Mouse (Mus musculus): Measurements from ENCODE around the gene Wdr1. TPM values are rescaled to one million over a fixed set of nuclear protein-coding genes. Genes with fewer than 3 reads are reported as not detected.

The Wdr1 gene
- polyA plus RNA-seq, 1 experiment from 2014 or later: 76.7 TPM

DNA sequence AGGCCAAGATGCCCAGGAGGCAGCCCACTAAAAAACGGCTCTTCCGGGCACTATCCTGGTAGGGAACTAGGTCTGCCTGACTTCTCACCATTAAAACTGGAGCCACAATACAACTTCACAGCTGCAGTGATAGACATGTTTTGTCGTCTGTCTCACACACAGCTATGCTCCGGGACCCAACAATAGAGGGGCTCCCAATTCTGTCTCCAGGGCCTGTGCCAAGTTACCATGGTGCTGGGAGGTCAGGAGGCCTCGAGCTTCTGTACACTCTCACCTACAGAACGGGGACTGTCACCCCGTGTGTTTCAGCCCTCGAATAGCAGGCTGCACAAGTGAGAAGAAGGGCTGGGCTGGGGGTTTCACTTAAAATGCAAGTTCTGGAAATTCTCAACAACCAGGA, 24.5 kb downstream of the Wdr1 start:
- Histone ChIP-seq H3K4me2 (ENCODE audit: low read depth, low read length) (no peak overlapping the region), H3K9ac (ENCODE audit: low read depth, low read length) (no peak overlapping the region), H3K9me3 (replicated peaks; ENCODE audit: control insufficient read depth, low read length) (no peaks in the 10 kb centered on the region), H3K27me3 (ENCODE audit: control insufficient read depth, insufficient read depth, low read depth, low read length) (no peaks in the 10 kb centered on the region), H3K4me1 (ENCODE audit: control insufficient read depth, low read depth, low read length) (no peaks in the 10 kb centered on the region), H3K4me3 (ENCODE audit: low read depth, low read length) (no peak overlapping the region), H3K27ac (ENCODE audit: low read length) (no peak overlapping the region), H3K36me3 (ENCODE audit: control insufficient read depth, insufficient read depth) (peaks cover 60% of the 10 kb centered on the region)
- WGBS (ENCODE audit: insufficient replicate concordance): 74% methylated on average over 8 of the region's 8 CpGs
- no peak for ATAC-seq (ENCODE audit: low read depth)

DNA sequence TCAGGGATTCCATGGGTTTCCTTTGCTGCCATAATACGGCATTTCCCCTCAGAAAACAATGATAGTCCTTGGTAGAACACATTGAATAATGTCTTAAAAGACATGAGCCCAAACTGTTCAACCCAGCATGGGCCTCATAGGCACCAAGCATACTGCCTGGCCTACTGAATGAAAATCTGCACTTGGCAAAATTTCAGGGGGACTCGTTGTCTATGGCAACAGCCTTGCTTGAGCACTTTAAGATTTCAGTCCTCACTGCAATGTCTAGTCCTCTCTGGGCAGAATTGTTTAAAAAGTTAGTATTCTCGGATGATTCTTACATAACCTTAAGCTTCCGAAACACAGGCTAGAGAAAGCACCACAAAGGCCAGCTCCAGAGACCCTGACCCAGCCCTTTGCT, 25.2 kb downstream of the Wdr1 start:
- Histone ChIP-seq H3K9ac (ENCODE audit: low read depth, low read length) (no peak overlapping the region), H3K4me1 (ENCODE audit: control insufficient read depth, low read depth, low read length) (no peaks in the 10 kb centered on the region), H3K27ac (ENCODE audit: low read length) (no peak overlapping the region), H3K4me3 (ENCODE audit: low read depth, low read length) (no peak overlapping the region), H3K4me2 (ENCODE audit: low read depth, low read length) (no peak overlapping the region), H3K36me3 (ENCODE audit: control insufficient read depth, insufficient read depth) (peaks cover 55% of the 10 kb centered on the region), H3K9me3 (replicated peaks; ENCODE audit: control insufficient read depth, low read length) (no peaks in the 10 kb centered on the region), H3K27me3 (ENCODE audit: control insufficient read depth, insufficient read depth, low read depth, low read length) (no peaks in the 10 kb centered on the region)
- 76% methylated on average over 4 of the region's 4 CpGs for WGBS (ENCODE audit: insufficient replicate concordance)
- ATAC-seq (ENCODE audit: low read depth): no peak

DNA sequence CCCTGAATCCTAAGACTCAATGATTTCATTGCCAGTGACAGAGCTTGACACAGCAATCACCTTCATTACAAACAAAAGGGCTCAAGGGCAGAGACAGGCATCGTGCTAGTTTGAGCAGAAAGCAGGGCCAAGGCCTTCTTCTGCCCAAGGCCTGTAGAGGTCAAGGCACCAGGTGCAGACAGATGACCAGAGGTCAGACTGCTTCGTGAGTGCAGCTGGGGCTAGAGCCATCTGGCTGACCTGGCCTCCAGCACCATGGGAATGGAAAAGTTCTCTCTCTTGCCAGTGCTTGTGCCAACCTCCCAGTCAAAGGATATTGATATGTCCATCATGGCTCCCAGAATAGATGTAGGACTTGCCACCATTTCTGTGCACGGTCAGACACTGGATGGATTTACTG, 26.2 kb downstream of the Wdr1 start:
- H3K9me3 ChIP-seq (replicated peaks; ENCODE audit: control insufficient read depth, low read length): no peaks in the 10 kb centered on the region
- H3K27me3 ChIP-seq (ENCODE audit: control insufficient read depth, insufficient read depth, low read depth, low read length): no peaks in the 10 kb centered on the region
- no peak overlapping the region for H3K4me2 ChIP-seq (ENCODE audit: low read depth, low read length)
- no peak for ATAC-seq (ENCODE audit: low read depth)
- 67% methylated on average over 3 of the region's 3 CpGs for WGBS (ENCODE audit: insufficient replicate concordance)
- H3K27ac ChIP-seq (ENCODE audit: low read length): no peak overlapping the region
- no peak overlapping the region for H3K9ac ChIP-seq (ENCODE audit: low read depth, low read length)
- H3K4me1 ChIP-seq (ENCODE audit: control insufficient read depth, low read depth, low read length): no peaks in the 10 kb centered on the region
- H3K36me3 ChIP-seq (ENCODE audit: control insufficient read depth, insufficient read depth): peaks cover 57% of the 10 kb centered on the region
- H3K4me3 ChIP-seq (ENCODE audit: low read depth, low read length): no peak overlapping the region

DNA sequence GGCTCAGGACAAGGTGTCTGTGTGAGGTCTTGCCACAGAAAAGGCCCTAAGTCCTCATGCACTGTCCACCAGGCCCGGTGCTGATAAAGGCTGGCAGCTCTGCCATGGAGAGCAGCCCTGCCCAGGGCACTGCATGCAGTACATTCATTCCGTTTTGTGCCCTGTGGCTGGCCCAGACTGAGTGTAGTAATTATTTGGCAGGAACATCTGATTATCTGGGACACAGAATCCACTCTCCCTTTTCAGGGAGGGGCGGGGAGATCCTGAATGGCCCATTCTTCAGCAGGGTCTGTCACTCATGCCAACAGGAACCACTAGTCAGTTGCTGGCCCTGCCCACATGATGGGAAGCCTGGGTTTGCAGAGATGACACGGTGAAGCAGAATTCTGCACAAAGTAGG, 30.9 kb downstream of the Wdr1 start:
- H3K36me3 ChIP-seq (ENCODE audit: control insufficient read depth, insufficient read depth): peaks cover 53% of the 10 kb centered on the region
- no peak overlapping the region for H3K9ac ChIP-seq (ENCODE audit: low read depth, low read length)
- WGBS (ENCODE audit: insufficient replicate concordance): 78% methylated on average over 4 of the region's 4 CpGs
- no peak overlapping the region for H3K4me2 ChIP-seq (ENCODE audit: low read depth, low read length)
- H3K27me3 ChIP-seq (ENCODE audit: control insufficient read depth, insufficient read depth, low read depth, low read length): no peaks in the 10 kb centered on the region
- H3K4me3 ChIP-seq (ENCODE audit: low read depth, low read length): no peak overlapping the region
- no peaks in the 10 kb centered on the region for H3K9me3 ChIP-seq (replicated peaks; ENCODE audit: control insufficient read depth, low read length)
- no peaks in the 10 kb centered on the region for H3K4me1 ChIP-seq (ENCODE audit: control insufficient read depth, low read depth, low read length)
- ATAC-seq (ENCODE audit: low read depth): no peak
- no peak overlapping the region for H3K27ac ChIP-seq (ENCODE audit: low read length)

DNA sequence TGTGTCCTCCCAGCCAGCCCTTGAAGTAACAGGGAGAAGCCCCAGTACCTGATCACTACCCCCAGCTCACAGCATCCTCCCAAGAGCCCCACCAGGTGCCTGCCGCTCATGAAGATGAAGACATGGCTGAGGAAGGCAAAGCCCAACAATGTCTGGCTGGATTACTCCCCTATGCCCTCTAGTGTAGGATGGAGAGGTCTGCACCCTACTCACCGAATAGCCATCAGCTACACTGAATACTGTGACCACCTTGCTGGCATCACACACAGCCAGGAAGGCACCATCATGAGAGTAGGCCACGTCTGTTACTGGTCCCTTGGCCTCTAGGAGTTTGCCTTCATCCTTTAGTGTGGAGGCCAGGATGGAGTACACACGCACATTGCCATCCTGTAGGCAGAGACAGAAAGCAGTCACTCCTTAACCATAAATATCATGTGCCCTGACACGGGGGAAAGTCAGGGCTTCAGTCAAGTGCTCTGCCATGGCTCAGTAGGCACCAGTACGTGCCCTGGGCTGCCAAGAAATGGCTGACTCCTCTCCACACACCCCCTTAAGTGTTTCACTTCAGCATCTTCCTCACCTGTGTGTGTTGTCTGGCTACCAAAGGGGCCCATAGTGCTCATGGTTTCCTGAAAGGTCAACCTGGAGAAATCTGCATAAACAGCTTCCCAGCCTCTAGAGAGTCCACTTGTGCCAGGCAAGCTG, 33.1 kb downstream of the Wdr1 start:
- ATAC-seq (ENCODE audit: low read depth): peak; percentile 35; the same call in 1 of the 2 replicates
- H3K27me3 ChIP-seq (ENCODE audit: control insufficient read depth, insufficient read depth, low read depth, low read length): no peaks in the 10 kb centered on the region
- peaks cover 42% of the 10 kb centered on the region for H3K36me3 ChIP-seq (ENCODE audit: control insufficient read depth, insufficient read depth)
- whole genome bisulfite sequencing (ENCODE audit: insufficient replicate concordance): 77% methylated on average over 6 of the region's 6 CpGs
- H3K9ac ChIP-seq (ENCODE audit: low read depth, low read length): no peak overlapping the region
- H3K9me3 ChIP-seq (replicated peaks; ENCODE audit: control insufficient read depth, low read length): no peaks in the 10 kb centered on the region
- H3K4me2 ChIP-seq (ENCODE audit: low read depth, low read length): no peak overlapping the region
- H3K4me3 ChIP-seq (ENCODE audit: low read depth, low read length): no peak overlapping the region
- H3K27ac ChIP-seq (ENCODE audit: low read length): no peak overlapping the region
- H3K4me1 ChIP-seq (ENCODE audit: control insufficient read depth, low read depth, low read length): no peaks in the 10 kb centered on the region

DNA sequence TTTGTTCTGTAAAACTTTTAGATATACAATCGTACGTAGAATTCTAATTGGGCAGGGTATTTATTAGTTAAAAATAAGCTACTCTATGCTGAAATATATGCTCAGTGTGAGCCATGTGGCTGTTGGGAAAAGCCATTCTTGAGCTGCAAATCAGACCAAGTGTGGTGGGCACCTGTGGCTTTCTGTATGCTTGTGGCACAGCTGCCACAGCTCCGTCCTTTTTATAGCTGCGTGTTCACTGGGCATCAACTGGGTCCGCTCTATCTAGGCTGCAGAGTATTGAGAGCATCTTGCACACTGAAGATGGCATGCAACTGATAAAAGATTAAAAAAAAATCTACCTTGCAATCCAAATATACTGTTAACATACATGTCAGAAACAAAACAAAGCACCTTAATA, 40.0 kb downstream of the Wdr1 start:
- 83% methylated on average over 5 of the region's 5 CpGs for WGBS (ENCODE audit: insufficient replicate concordance)
- Histone ChIP-seq H3K9ac (ENCODE audit: low read depth, low read length) (no peak overlapping the region), H3K27ac (ENCODE audit: low read length) (no peak overlapping the region), H3K4me1 (ENCODE audit: control insufficient read depth, low read depth, low read length) (no peaks in the 10 kb centered on the region), H3K4me2 (ENCODE audit: low read depth, low read length) (no peak overlapping the region), H3K9me3 (replicated peaks; ENCODE audit: control insufficient read depth, low read length) (no peaks in the 10 kb centered on the region), H3K36me3 (ENCODE audit: control insufficient read depth, insufficient read depth) (peaks cover 7% of the 10 kb centered on the region), H3K27me3 (ENCODE audit: control insufficient read depth, insufficient read depth, low read depth, low read length) (no peaks in the 10 kb centered on the region), H3K4me3 (ENCODE audit: low read depth, low read length) (no peak overlapping the region)
- ATAC-seq (ENCODE audit: low read depth): no peak

DNA sequence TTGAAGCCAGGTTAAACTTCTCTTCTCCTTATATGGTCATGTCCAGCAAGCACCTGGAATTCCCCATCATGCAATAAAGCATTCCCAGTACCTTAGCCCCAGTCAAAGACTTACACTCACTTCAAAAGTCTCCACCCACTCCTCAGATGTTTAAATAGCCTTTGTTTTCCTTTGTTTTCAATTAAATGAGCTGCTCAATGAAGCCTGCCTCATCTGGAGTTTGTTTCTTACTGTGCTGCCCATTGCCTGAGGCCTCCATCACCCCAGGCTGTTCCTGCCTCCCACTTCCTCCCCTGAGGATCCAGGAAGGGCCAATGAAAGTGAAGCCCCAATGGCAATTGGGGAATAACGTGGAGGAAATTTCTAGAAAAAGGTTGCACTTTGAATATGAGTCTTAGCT, 42.2 kb downstream of the Wdr1 start:
- no peak for ATAC-seq (ENCODE audit: low read depth)
- Histone ChIP-seq H3K4me1 (ENCODE audit: control insufficient read depth, low read depth, low read length) (peaks cover 3% of the 10 kb centered on the region; the same call in 1 of the 2 replicates), H3K9ac (ENCODE audit: low read depth, low read length) (no peak overlapping the region), H3K4me2 (ENCODE audit: low read depth, low read length) (no peak overlapping the region), H3K27ac (ENCODE audit: low read length) (no peak overlapping the region), H3K4me3 (ENCODE audit: low read depth, low read length) (no peak overlapping the region), H3K9me3 (replicated peaks; ENCODE audit: control insufficient read depth, low read length) (no peaks in the 10 kb centered on the region), H3K36me3 (ENCODE audit: control insufficient read depth, insufficient read depth) (no peaks in the 10 kb centered on the region; the same call in 1 of the 2 replicates), H3K27me3 (ENCODE audit: control insufficient read depth, insufficient read depth, low read depth, low read length) (no peaks in the 10 kb centered on the region)
- 55% methylated on average over 1 of the region's 1 CpGs for WGBS (ENCODE audit: insufficient replicate concordance)

DNA sequence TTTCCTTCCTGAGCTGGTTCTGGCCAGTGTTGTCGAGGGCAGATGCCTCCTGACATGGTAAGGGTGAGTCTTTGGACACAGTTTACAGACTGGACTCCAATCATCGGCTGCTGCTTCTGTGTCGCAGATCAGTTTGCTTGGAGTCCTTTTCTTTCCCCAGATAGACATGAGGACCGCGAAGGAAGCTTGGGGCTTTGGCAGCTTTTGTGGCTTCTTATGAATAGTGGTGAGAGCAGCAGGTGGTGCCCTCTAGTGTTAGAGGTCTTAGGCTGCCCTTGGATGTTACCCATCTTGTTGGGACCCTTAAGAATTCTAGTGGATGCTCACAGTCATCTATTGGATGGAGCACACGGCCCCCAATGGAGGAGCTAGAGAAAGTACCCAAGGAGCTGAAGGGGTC, 46.8 kb downstream of the Wdr1 start:
- no peak overlapping the region for H3K4me2 ChIP-seq (ENCODE audit: low read depth, low read length)
- H3K4me3 ChIP-seq (ENCODE audit: low read depth, low read length): no peak overlapping the region
- no peaks in the 10 kb centered on the region for H3K9me3 ChIP-seq (replicated peaks; ENCODE audit: control insufficient read depth, low read length)
- H3K4me1 ChIP-seq (ENCODE audit: control insufficient read depth, low read depth, low read length): peaks cover 8% of the 10 kb centered on the region; the same call in 1 of the 2 replicates
- peak; percentile 60 for ATAC-seq (ENCODE audit: low read depth)
- H3K27ac ChIP-seq (ENCODE audit: low read length): no peak overlapping the region
- 0 out of 2 replicates have a peak, but pooled peaks cover 4% of the 10 kb centered on the region for H3K36me3 ChIP-seq (ENCODE audit: control insufficient read depth, insufficient read depth)
- no peak overlapping the region for H3K9ac ChIP-seq (ENCODE audit: low read depth, low read length)
- WGBS (ENCODE audit: insufficient replicate concordance): 26% methylated on average over 6 of the region's 6 CpGs
- H3K27me3 ChIP-seq (ENCODE audit: control insufficient read depth, insufficient read depth, low read depth, low read length): no peaks in the 10 kb centered on the region

DNA sequence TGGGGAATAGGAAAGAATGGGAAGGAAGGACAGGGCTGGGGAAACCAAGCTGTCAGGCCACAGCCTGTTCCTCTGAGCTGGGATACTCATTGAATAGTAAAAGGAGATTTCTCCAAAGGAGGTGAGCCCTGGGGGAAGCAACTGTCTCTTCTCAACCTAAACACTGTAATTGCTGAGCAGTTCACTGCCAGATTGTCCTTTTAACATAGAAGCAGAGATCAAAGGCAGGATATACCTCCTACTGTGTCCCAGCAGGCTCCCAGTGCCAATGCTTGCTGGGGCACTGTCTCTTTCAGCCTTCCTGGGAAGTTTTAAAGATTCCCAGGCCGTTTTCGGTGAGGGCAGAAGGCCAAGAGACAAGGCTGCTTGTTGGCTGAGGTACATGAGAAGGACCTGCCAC, 50.0 kb downstream of the Wdr1 start:
- no peak overlapping the region for H3K4me2 ChIP-seq (ENCODE audit: low read depth, low read length)
- no peak overlapping the region for H3K9ac ChIP-seq (ENCODE audit: low read depth, low read length)
- 0 out of 2 replicates have a peak, but pooled peaks cover 4% of the 10 kb centered on the region for H3K36me3 ChIP-seq (ENCODE audit: control insufficient read depth, insufficient read depth)
- ATAC-seq (ENCODE audit: low read depth): no peak
- no peak overlapping the region for H3K27ac ChIP-seq (ENCODE audit: low read length)
- H3K27me3 ChIP-seq (ENCODE audit: control insufficient read depth, insufficient read depth, low read depth, low read length): no peaks in the 10 kb centered on the region
- no peaks in the 10 kb centered on the region for H3K9me3 ChIP-seq (replicated peaks; ENCODE audit: control insufficient read depth, low read length)
- peaks cover 19% of the 10 kb centered on the region; the same call in 1 of the 2 replicates for H3K4me1 ChIP-seq (ENCODE audit: control insufficient read depth, low read depth, low read length)
- H3K4me3 ChIP-seq (ENCODE audit: low read depth, low read length): no peak overlapping the region
- WGBS (ENCODE audit: insufficient replicate concordance): 42% methylated on average over 2 of the region's 2 CpGs
